Mouse (Mus musculus) lung, postnatal 0 days (tissue): ENCODE measurements at regions not wholly inside any gene's neighbourhood (a gene's known extent, or its start where the extent isn't known, plus 50 kb on each side); places are given as distances from the start of the nearest gene placed in this dataset.
"Not testable (repeated sequence)": the region's sequence is repeated elsewhere in the genome, so short reads cannot be mapped to it uniquely, and the experiment has no call there.

Experiments
- ATAC-seq: fragments of 200-750 bp; cut with Nextera tagmentation; 2 replicates; pipeline ENCODE4 v1.8.0; 2017; ENCODE audit warnings: moderate library complexity
- DNase-seq: peaks from one replicate; pipeline ENCODE4 v3.0.0-alpha.2; 2016; ENCODE audit warnings: low spot score
- H3K27ac ChIP-seq: fragments of 300-500 bp; sonication (generic); 2 replicates; pipeline ENCODE4 v1.5.1; 2014; ENCODE audit warnings: antibody characterized with exemption, mild to moderate bottlenecking, low read length, mixed read lengths
- H3K27me3 ChIP-seq: fragments of 300-500 bp; sonication (generic); replicated peaks from 2 replicates; pipeline ENCODE4 v1.6.1; 2014; ENCODE audit warnings: low read length, mixed read lengths; ENCODE audit not compliant: insufficient read depth
- H3K36me3 ChIP-seq: fragments of 300-500 bp; sonication (generic); 2 replicates; pipeline ENCODE4 v1.6.1; 2014; ENCODE audit warnings: low read length, mixed read lengths; ENCODE audit not compliant: insufficient read depth
- H3K4me1 ChIP-seq: fragments of 300-500 bp; sonication (generic); 2 replicates; pipeline ENCODE4 v1.6.1; 2014; ENCODE audit warnings: antibody characterized with exemption, low read depth, low read length, mixed read lengths; ENCODE audit not compliant: insufficient read depth
- H3K4me2 ChIP-seq: fragments of 300-500 bp; sonication (generic); replicated peaks from 2 replicates; pipeline ENCODE4 v1.6.1; 2014; ENCODE audit warnings: low read depth, mild to moderate bottlenecking, low read length, moderate library complexity, mixed read lengths
- H3K4me3 ChIP-seq: fragments of 300-500 bp; sonication (generic); 2 replicates; pipeline ENCODE4 v1.5.1; 2014; ENCODE audit warnings: low read depth, low read length
- H3K9ac ChIP-seq: fragments of 300-500 bp; sonication (generic); replicated peaks from 2 replicates; pipeline ENCODE4 v1.6.1; 2014; ENCODE audit warnings: low read depth, mild to moderate bottlenecking
- H3K9me3 ChIP-seq: fragments of 300-500 bp; sonication (generic); 2 replicates; pipeline ENCODE4 v1.6.1; 2016; ENCODE audit warnings: low read length, mixed read lengths
- CTCF ChIP-seq: IDR thresholded peaks from 2 replicates; pipeline ENCODE4 v1.5.1; 2016; ENCODE audit warnings: antibody characterized with exemption, mild to moderate bottlenecking
- EP300 ChIP-seq: IDR thresholded peaks from 2 replicates; pipeline ENCODE4 v1.6.1; 2016; ENCODE audit warnings: antibody characterized with exemption, mild to moderate bottlenecking, control low read depth
- WGBS: fragments of 180-500 bp; shearing (Covaris S2); extraction: QIAGEN DNeasy Blood & Tissue Kit; methylation state at CpG from one replicate; pipeline ENCODE4 v1.1.7; 2014; 5-methylcytosine and 5-hydroxymethylcytosine counted together

DNA sequence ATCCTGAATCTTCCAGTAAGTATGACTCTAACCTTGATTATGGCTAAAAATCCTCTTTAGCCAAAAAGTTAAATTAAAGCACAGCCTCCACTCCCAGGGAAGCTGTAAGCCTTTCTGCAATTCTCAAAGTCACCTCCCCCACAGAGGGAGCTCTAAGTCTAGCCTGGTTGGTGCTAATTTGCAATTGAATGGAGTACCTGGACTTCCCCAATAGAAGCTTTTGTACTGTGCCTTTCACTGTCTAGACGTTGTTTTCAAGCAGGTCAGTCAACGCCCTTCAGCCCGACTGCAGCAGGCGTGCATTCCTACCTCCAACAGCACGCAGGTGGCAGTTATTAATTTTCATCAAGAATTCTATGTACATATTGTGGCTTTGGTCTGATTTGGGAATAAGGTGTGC is 87.2 kb downstream of the Catsperg2 start:
- not testable (repeated sequence) for H3K9ac ChIP-seq, H3K27ac ChIP-seq, H3K4me1 ChIP-seq, H3K36me3 ChIP-seq, ATAC-seq, DNase-seq, H3K27me3 ChIP-seq, H3K9me3 ChIP-seq, H3K4me3 ChIP-seq, H3K4me2 ChIP-seq
- WGBS = 81% methylated on average over 5 of the region's 5 CpGs

DNA sequence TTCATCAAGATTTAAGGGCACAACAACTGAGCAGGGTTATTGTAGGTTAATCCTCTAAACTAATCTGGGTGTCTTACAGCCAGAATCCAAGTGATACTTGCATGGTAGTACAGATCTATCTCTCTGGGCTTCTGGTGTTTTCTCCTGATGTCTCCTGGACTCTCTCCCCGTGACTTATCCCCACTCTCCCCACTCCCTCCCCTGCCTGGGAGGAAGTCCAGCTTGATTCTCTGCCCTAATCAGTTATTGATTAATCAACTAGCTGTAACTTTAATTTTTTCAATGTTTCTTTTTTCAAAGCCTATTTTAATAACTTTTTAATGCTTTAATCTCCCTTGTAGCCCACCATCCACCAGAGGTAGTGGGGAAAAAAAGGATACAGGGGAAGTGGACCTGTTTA is 83.9 kb upstream of the Sipa1l3 start:
- WGBS = 43% methylated on average over 1 of the region's 1 CpGs
- H3K27ac ChIP-seq = no peak overlapping the region

DNA sequence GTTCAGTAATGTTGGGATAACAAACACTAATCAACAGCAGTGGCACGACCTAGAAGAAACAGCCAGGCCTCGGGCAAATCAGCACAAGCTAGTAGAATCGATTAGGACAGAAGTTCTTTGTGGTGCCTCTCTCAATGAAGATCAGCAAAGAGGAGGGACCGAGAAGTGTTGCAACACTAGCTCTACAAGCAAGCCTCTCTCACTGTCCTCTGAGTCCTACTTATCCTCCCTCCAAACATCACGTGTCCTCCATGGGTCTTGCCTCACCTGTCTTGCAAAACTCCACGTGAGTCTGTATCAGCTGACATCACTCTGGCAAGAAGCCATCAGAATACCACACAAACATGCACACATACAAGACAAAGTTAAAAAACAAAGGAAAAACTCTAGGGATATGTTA is 82.9 kb upstream of the Sipa1l3 start:
- no peak for ATAC-seq

More for the DNA sequence above, 83.9 kb upstream of the Sipa1l3 start:
- DNase-seq = no peak
- TF ChIP-seq CTCF = no peak
- TF ChIP-seq EP300 = no peak
- Histone ChIP-seq H3K36me3 (no peaks in the 10 kb centered on the region), H3K4me3 (no peak overlapping the region), H3K9ac (no peak overlapping the region), H3K4me2 (no peak overlapping the region), H3K4me1 (no peaks in the 10 kb centered on the region), H3K27me3 (no peaks in the 10 kb centered on the region), H3K9me3 (no peaks in the 10 kb centered on the region)
- ATAC-seq = no peak

DNA sequence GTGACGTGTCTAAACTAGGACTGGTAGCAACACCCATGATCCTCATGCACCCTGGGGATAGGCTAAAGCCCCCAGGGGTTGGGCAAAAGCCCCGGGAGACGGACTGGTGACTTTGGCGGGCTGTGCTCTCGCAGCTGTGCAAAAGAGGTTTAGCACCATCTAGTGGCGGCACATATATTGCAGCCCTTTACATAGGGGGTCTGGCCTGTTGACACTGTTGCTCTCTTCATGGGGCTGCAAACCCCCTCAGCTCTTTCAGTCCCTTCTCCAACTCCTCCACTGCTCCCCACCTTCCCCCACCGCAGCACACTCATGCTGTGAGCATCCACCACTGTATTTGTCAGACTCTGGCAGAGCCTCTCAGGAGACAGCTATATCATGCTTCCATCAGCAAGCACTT is 78.8 kb upstream of the Sipa1l3 start:
- H3K4me2 ChIP-seq, ATAC-seq, H3K9ac ChIP-seq, DNase-seq, H3K4me3 ChIP-seq, H3K9me3 ChIP-seq, H3K4me1 ChIP-seq, H3K36me3 ChIP-seq, H3K27ac ChIP-seq, H3K27me3 ChIP-seq: not testable (repeated sequence)
- WGBS = 30% methylated on average over 7 of the region's 7 CpGs
- peak; percentile 65 for TF ChIP-seq CTCF

More for the DNA sequence above, 82.9 kb upstream of the Sipa1l3 start:
- Histone ChIP-seq H3K27me3 (no peaks in the 10 kb centered on the region), H3K9me3 (no peaks in the 10 kb centered on the region), H3K4me2 (no peak overlapping the region), H3K36me3 (no peaks in the 10 kb centered on the region), H3K9ac (no peak overlapping the region), H3K27ac (no peak overlapping the region), H3K4me3 (no peak overlapping the region), H3K4me1 (no peaks in the 10 kb centered on the region)
- no peak for DNase-seq
- TF ChIP-seq EP300 (no peak), CTCF (no peak)
- 70% methylated on average over 6 of the region's 6 CpGs for WGBS

DNA sequence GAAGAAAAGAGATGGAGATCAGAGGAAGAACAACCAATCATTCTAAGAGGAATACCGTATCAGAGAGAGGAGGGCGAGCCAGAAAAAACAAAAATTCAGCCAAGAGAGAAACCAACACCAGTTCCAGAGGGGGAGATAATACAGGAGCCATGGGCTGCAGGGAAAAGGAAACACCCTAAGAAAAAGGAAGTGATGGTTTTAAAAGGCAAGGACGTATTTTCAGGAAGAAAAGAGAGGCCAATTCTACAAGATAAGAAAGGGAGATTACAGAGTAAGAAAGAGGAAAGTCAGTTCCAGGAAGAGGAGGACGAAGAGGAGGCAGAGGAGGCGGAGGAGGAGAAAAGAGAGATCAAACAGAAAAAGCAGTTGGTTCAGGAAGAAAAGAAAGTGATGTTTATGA is 59.7 kb upstream of the Sipa1l3 start:
- no peak for ATAC-seq
- WGBS = 51% methylated on average over 5 of the region's 5 CpGs
- no peak overlapping the region for H3K27ac ChIP-seq
- H3K9ac ChIP-seq = no peak overlapping the region
- no peaks in the 10 kb centered on the region for H3K36me3 ChIP-seq
- H3K4me3 ChIP-seq = no peak overlapping the region
- DNase-seq = no peak
- H3K9me3 ChIP-seq = no peaks in the 10 kb centered on the region
- H3K4me2 ChIP-seq = no peak overlapping the region
- H3K27me3 ChIP-seq = no peaks in the 10 kb centered on the region
- H3K4me1 ChIP-seq = no peaks in the 10 kb centered on the region
- TF ChIP-seq CTCF (no peak), EP300 (no peak)

DNA sequence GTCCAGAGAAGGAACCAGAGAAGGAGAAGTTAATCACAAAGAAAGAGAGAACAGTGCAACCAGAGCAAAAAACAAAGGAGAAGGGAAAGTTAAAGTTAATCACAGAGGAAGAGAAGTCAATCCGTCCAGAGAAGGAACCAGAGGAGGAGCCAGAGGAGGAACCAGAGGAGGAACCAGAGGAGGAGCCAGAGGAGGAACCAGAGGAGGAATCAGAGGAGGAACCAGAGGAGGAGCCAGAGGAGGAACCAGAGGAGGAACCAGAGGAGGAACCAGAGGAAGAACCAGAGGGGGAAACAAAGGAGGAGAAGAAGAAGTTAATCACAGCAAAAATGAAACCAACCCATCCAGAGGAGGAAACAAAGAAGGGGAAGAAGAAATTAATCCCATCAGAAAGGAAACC is 57.2 kb upstream of the Sipa1l3 start:
- no peak for ATAC-seq
- Histone ChIP-seq H3K4me3 (no peak overlapping the region), H3K4me2 (no peak overlapping the region), H3K9ac (no peak overlapping the region), H3K4me1 (no peaks in the 10 kb centered on the region), H3K9me3 (no peaks in the 10 kb centered on the region), H3K36me3 (no peaks in the 10 kb centered on the region), H3K27ac (no peak overlapping the region), H3K27me3 (no peaks in the 10 kb centered on the region)
- 31% methylated on average over 1 of the region's 1 CpGs for WGBS
- no peak for DNase-seq
- TF ChIP-seq EP300 (no peak), CTCF (no peak)
